Mouse (Mus musculus): ENCODE data around the gene Flot2. TPM values are rescaled to one million over a fixed set of nuclear protein-coding genes. Genes with fewer than 3 reads are reported as not detected.
"Not testable (repeated sequence)": the region's sequence is repeated elsewhere in the genome, so short reads cannot be mapped to it uniquely, and the experiment has no call there.

Flot2 gene
- total RNA-seq (2021) = 10 to 100 TPM; 68.3 to 68.5 TPM
- long read RNA-seq, experiment 1, transcript Flot2-201 (11 exons, 2,621 nt) = major isoform, 222 of 281 reads
- long read RNA-seq, experiment 1, transcript Flot2-205 (12 exons, 2,712 nt) = minor isoform, 6 of 281 reads
- long read RNA-seq, experiment 1, transcript Flot2-202 (11 exons, 2,568 nt) = minor isoform, 11 of 281 reads
- long read RNA-seq, experiment 1, partial matches to known transcripts = 10 of 281 reads
- long read RNA-seq, experiment 1, other reads (novel, unspliced or antisense) = 32 of 281 reads
- long read RNA-seq, experiment 2, transcript Flot2-201 (11 exons, 2,621 nt) = major isoform, 212 of 286 reads
- long read RNA-seq, experiment 2, transcript Flot2-202 (11 exons, 2,568 nt) = minor isoform, 15 of 286 reads
- long read RNA-seq, experiment 2, partial matches to known transcripts = 25 of 286 reads
- long read RNA-seq, experiment 2, other reads (novel, unspliced or antisense) = 30 of 286 reads

DNA sequence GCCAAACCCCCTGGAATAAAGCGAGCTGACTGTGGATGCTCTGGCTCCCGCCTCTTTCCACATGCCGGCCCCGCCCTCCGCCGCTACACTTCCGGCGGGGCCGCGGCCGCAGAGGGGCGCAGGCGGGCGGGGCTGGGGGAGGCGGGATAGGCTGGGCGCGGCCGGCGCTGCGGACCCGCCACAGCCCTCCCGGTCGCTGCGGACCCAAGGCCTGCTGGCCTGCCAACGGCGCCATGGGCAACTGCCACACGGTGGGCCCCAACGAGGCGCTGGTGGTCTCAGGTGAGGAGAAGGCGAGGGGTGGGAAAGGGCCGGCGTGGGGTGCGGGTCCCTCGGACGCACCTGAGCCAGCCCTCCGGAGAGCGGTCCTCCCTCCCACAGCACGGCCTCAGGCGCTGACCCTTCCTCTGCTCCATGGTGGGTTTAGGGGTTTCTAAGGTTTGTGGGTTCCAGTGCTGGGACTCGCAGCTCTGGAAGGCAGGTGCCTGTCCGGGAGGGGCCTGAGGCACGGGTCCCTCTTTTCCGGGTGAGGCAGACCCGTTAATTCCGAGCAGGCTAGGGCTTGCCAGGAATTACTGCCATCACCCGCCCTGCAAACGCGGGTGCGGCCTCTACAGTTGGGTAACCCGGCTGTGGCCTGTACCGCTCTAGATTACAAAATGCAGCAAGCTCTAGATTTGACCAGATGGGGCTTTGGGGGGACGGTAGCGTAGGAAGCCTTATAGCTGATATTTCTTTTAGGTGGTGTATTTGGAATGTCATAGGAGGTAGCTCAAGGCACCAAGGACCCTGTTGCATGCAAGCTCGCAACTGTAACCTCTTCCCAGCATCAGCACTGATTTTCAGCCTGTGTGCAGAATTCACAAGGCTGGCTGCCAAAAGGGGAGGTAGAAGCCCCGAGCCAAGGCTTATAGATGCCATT is at the start of gene Flot2:
TSS of gene Flot2 (plus strand) at position 101 of the 922 bp plus-strand sequence.
- peak; percentile 71 for DNase-seq

DNA sequence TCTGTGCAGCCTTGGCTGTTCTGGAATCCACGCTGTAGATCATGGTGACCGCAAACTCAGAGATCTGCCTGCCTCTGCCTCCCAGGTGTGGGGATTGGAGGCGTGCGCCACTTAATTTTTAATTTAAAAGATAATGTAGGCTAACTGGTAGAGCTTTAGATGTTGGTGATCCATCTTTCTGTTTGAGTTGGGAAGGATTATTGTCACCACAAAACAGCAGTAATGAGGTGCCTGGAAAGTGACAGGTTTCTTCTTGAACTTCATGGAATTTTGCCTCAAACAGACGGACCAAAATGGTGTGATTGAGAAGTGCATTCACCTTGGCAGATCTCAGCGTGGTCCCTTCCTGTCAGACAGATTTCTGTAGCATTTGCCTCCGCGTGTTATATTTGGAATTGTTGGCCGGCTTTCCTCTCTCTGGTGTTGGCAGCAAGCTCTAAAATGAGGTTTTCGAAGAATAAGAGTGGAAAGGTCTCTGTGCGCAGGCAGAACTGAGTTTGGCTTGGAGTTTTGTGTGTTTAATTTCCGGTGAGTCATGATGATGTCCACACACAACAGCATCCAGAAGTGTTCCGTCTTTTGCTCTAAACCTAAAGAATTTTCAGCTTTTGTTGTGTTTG is 48.5 kb upstream of the Flot2 start:
- no peak for DNase-seq

DNA sequence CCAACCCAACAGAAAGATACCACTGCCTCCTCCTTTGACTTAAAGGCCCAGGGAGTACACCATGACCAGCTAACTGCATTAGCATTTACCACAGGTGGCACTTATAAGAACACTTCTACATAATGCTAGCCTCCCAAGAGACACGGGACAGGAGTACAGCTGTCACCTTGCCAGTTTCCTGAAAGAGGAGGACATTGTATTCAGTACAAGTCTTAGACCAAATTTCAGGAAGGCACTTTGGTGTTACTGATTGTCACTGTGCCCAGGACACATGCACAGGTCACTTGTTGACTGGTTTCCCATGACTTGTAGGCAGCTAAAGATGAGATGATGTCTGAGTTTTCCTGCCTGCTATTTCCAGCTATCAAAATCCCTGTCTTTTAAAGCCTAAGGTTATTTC is 42.2 kb upstream of the Flot2 start:
- DNase-seq = no peak

DNA sequence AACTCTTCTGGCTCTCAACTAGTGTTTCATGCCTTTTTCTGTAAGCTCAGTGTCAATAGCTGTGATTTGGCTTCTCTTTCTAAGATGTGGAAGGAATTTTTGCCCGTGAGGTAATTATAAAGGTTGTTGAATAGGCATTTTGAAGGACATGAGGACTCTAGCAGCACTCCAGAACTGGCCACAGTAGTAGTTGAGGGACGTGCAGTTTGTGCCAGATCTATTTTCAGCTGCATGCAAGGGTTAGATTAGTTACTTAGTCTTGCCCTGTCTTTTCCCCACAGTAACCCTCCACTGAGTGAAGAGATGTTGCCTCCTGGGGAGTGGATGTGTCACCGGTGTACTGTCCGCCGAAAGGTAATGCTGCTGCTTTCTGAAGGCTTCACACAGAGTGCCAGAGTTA is 31.3 kb upstream of the Flot2 start:
- no peak for DNase-seq

DNA sequence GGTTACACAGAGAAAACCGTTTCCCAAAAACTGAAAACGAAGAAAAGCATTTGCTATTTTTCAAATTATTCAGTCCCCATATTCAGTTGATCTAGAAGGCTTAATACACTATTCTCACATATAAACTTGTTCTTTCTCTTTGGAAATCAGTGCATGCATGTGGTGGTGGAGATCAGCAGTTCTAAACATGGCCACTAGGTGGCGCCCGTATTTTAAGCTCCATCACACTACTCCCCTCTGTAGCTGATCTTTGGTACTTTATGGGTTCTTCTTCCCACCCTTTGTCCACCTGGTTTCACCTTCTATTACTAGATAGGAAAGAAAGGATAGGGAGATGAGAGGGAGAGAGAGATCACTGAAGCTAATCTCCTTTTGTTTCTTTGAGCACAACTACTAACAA is 18.1 kb upstream of the Flot2 start:
- peak; percentile 76 for DNase-seq

DNA sequence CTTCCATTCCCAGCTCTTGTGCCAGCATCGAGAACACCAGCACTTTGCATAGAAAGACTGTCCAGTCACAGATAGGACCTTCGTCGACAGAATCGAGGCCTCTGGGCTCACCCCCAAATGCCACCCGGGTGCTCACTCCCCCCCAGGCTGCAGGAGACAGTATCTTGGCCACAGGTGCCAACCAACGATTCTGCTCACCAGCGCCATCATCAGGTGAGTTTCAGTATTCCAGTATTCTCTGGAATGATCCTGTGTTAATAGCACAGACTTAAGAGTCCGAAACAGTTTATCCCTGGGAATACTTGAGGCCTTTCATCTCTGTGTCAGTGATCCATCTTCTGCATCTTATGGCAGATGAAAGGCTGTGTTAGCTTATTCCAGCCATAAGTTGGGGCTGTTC is 14.1 kb upstream of the Flot2 start:
- DNase-seq = peak; percentile 53

DNA sequence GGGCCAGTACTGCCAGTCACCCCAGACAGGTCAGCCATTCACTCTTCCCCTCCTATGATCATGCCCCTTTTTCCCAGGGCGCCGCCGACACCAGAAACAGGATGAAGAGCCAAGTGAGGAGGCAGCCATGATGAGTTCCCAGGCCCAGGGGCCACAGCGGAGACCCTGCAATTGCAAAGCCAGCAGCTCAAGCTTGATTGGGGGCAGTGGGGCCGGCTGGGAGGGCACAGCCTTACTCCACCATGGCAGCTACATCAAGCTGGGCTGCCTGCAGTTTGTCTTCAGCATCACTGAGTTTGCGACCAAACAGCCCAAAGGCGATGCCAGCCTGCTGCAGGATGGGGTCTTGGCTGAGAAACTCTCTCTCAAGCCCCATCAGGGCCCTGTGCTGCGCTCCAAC is 8.5 kb upstream of the Flot2 start:
- no peak for DNase-seq

DNA sequence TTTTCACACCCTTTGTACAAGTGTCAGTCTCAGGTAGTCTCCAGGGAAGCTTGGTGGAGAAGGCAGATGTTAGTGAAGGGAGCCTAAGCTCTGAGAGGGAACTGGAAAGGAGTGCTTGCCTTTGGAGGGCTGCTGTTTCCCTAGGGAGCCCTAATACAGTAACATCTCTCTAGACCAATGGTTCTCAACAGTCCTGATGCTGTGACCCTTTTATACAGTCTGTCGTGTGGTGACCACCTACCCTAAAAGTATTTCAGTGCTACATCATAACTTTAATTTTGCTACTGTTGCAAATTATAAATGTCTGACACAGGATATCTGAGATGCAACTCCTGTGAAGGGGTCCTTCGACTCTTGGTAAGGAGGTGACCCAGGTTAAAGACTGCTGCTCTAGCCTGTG is 7.1 kb upstream of the Flot2 start:
- DNase-seq = no peak

DNA sequence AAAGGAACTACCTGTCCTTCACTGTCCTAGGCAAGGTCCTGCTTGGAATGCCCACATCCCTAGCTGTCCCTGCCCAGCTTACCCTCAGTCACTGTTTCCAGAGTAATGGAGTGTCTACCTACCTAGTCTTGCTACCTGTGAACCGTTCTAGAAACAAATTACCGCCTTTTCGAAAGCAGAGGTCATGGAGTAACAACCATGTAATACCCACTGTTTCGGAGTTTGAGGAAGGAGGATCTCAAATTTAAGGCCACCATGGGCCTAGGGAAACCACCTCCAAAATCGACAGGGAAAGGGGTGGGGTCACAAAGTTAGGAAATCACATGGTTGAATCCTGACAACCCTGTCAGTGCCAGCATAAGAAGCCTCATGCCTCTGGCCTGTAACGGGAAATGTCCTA is 6.3 kb upstream of the Flot2 start:
- DNase-seq = no peak

DNA sequence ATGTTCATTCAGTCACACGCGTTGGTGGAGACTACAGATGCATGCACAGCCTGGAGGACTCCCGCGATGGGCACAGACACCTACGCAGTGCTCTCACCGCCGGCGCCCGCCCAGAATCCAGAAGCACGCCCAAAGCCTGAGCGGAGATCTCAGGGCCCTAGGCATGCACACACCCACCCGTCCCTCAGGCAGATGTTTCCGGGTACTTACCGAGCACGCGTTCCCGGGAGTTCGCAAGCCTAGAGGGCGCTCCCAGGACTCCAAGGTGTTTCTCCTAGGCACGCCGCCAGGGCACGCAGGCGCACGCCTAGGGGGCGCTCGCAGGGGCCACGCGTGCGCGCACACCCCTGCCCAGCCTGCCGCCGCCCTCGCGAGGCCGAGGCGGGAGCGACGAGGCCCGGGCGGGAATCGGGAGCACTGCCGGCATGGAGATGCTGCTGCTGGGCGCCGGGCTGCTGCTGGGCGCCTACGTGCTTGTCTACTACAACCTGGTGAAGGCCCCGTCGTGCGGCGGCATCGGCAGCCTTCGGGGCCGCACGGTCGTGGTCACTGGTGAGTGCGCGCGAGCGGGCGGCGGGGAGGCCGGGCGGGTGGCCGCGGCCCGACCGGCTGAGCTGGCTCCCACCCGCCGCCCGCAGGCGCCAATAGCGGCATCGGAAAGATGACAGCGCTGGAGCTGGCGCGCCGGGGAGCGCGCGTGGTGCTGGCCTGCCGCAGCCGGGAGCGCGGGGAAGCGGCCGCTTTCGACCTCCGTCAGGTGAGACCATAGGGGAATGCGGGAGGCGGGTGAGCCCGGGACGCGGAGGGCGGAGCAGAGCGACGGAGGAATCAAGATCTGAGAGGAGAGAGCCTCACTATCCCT is 5.6 kb upstream of the Flot2 start, which contains the start of gene Dhrs13:
TSS of gene Dhrs13 (plus strand) at position 334 of the 862 bp plus-strand sequence.
- peak; percentile 90 for DNase-seq

DNA sequence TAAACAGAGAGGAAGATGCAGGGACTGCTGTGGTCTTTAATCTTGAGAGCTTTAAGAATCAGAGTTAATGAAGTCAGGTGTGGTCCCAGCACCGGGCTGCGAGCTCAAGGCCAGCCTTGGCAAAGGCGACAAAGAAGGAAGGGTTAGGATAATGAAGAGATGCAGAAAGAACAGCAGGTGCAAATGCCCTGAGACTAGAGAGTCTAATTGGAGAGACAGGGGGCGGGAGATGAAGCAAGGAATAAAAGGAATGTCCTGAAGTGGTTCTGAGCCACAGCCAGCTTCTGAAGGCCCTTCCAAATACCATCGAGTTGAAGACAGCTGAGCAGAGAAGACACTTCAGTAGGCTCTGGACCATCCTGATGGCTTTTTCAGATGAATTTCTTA is 4.9 kb upstream of the Flot2 start:
- no peak for DNase-seq

DNA sequence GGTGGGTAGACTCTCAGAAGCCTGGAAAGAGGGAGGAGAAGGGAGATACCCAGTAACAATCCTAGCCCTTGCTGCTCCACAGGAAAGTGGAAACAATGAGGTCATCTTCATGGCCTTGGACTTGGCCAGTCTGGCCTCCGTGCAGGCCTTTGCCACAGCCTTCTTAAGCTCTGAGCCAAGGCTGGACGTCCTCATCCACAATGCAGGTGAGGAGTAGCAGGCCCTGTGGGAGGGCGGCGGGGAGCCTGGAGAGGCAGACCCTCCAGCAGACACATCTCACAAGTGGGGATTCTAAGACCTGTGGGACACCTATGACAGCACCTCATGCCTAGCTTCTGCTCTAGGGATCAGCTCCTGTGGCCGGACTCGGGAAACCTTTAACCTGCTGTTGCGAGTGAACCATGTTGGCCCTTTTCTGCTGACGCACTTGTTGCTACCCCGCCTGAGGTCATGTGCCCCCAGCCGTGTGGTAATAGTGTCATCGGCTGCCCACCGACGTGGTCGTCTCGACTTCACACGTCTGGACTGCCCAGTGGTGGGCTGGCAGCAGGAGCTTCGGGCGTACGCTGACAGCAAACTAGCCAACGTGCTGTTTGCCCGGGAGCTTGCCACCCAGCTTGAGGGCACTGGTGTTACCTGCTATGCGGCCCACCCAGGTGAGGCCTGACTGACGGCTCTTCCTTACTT is 3.7 kb upstream of the Flot2 start:
- DNase-seq = no peak

DNA sequence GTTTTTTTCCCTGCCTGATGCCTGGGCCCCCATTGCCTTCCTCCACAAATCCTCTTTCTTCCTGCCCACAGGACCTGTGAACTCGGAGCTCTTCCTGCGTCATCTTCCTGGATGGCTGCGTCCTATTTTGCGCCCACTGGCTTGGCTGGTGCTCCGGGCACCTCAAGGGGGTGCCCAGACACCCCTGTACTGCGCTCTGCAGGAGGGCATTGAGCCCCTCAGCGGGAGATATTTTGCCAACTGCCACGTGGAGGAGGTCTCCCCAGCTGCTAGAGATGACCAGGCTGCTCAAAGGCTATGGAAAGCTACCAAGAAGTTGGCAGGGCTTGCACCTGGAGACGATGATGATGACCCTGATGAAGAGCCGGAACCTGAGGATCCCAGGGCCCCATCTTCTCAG is 940 bp upstream of the Flot2 start:
- no peak for DNase-seq

DNA sequence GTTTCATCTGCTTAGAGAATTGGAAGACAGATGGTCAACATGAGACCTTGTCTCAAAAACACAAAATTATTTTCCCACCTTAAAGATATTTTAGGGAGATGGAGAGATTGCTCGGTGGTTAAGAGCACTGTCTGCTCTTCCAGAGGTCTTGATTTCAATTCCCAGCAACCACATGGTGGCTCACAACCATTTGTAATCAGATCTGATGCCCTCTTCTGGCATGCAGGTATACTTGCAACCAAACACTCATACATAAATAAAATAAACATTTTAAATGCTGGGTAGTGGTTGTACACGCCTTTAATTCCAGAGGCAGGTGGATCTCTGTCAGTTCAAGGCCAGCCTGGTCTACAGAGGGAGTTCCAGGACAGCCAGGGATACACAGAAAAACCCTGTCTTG is 3.1 kb downstream of the Flot2 start:
- no peak for DNase-seq

DNA sequence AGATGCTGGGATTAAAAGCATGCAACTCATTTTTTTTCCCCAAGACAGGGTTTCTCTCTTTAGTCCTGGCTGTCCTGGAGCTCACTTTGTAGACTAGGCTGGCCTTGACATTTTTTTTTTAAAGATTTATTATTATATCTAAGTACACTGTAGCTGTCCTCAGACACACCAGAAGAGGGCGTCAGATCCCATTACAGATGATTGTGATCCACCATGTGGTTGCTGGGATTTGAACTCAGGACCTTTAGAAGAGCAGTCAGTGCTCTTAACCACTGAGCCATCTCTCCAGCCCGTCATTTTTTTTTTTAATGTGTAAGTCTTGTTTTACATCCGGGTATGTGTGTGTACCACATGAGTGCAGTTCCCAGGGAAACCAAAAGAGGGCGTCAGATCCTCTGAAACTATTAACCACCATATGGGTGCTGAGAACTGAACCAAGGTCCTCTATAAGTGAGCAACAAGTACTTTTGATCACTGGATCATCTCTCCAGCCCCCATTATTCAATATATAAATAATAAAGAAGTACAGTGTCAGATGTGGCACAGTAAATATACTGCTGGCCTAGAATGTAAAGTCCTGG is 4.6 kb downstream of the Flot2 start:
- DNase-seq = not testable (repeated sequence)

DNA sequence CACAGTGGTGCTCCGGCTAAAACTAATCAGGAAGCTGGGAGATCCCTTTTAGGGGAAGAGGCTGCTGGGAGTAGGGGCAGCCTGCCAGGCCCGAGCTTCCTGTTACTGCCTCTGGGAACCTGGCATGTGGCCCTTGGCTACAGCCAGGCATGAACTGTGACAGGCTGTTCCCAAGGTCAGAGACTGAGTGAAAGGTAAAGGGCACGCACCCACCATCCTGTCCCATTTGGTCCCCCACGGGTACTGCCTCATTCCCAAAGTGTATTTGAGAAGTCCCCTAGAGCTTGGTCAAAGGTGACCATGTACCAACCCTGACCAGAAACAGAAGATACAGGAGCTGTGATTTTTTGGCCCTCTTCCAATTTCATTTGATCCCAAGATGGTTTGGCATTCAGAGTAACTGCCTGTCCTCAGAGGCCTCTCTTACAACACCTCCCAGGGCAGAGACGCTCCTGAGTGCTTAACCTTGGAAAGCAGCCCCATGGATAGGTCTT is 7.1 kb downstream of the Flot2 start:
- peak; percentile 87 for DNase-seq

DNA sequence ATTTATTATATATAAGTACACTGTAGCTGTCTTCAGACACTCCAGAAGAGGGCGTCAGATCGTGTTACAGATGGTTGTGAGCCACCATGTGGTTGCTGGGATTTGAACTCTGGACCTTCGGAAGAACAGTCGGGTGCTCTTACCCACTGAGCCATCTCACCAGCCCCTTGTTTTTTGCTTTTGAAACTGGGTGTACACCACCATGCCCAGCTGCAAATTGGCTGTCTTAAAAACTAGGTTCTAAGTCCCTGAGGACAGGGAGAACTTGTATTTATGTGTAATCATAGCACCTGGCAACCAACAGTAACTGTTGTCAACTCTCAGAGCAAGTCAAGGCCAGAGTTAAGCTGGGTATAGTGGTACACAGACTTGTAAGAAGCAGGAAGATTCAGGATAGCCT is 10.9 kb downstream of the Flot2 start:
- DNase-seq = not testable (repeated sequence)

DNA sequence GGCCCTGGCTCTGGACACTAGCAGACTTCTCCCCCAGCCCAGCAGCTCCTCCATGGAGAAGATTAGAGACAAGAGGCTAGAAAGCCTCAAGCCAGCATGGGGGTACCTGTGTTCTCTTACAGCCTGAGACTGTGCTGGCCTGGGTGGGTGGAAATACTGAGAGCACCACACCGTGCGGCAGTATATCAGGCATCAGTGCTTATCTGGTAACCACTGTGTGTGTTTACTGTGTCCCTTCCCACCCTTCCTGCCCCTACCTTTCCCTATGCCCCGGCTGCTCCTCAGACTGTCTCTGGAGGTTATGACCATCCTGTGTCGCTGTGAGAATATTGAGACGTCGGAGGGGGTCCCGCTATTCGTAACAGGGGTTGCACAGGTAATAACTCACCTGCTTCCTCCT is 15.3 kb downstream of the Flot2 start:
- DNase-seq = no peak

DNA sequence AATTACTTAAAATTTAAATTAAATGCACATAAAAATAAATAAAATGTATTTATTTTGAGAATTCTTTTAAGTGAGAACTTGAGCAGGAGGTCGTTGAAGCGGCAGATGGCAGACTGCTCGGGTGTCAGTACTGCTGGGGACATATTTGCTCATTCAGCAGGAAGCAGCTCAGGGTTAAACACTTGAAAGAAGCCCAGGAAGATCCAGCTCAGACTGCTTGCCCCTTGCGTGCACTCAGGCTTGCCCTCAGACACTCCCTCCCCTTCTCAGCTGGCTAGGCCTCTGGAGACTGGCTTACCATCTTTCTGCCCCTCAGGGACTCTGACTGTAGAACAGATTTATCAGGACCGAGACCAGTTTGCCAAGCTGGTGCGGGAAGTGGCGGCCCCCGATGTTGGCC is 19.2 kb downstream of the Flot2 start:
- no peak for DNase-seq
